Mouse (Mus musculus): Measurements from ENCODE around the gene Trim47.

Gene Trim47

DNA sequence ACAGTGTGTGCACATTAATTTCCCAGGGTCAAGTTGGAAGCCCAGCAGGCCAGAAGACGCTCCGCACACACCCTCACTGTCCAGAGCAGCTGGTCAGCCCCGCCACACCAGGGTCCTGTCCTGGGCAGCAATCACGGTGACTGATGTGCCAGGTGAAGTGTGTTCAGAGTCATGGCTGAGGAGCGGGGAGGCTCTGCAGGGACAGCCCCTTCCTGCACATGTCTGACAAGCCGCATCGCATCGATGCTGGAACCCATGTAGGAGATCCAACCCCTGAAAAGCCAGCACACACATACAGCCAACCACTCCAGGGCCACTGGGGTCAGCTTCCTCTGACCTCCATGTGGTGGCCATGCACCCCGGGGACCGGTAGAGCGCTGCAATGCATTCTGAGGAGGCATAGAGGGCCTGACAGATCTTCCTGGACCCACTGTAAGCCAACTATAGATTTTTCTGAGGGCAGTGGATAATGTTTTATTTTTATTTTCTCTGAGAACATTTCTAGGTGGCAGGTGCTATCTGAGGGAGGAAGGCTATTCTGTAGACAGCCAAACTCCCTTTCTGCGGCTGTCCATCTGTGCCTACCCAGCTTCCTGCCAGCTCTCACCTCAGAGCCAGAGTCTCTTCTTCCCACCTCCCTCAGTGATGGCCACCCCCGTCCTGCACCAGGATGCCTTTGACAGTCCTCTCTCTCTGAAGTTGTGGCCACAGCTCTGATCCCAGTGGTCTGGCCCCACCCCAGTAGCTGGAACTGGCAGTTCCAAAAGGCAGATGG, 65.2 kb downstream of the Trim47 start:
- no peak for DNase-seq

DNA sequence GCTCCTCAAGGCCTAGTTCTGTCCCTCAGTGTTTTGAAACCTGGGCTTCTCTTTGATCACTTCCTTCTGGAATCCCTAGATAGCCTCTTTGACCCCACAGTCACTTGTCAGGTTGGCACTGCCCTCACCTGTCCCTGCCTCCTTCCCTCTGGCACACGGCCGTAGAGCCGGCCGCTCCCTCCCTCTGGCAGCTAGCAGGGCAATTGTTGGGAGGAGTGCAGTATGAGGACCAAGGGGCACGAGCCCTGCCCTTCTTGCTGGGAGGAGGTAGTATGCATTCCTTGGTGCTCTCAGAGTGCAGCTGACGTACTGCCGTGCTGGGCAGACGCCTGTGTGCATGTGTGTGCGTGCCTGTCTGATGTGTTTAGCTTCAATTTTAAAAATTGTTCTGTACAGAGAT, 66.4 kb downstream of the Trim47 start:
- DNase-seq: no peak

DNA sequence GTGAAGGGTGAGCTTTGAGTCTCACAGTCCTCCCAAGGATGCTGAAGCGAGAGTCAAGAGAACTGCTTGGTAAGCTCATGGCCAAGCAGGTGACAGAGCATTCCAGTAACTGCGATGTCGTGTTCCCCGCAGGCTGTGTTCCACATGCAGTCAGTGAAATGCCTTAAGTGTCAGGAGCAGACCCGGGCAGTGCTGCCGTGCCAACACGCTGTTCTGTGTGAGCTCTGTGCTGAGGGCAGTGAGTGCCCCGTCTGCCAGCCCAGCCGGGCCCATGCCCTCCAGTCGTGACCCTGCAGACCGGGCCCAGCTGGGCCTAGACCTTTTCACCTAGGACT, 67.4 kb downstream of the Trim47 start:
- DNase-seq: no peak

DNA sequence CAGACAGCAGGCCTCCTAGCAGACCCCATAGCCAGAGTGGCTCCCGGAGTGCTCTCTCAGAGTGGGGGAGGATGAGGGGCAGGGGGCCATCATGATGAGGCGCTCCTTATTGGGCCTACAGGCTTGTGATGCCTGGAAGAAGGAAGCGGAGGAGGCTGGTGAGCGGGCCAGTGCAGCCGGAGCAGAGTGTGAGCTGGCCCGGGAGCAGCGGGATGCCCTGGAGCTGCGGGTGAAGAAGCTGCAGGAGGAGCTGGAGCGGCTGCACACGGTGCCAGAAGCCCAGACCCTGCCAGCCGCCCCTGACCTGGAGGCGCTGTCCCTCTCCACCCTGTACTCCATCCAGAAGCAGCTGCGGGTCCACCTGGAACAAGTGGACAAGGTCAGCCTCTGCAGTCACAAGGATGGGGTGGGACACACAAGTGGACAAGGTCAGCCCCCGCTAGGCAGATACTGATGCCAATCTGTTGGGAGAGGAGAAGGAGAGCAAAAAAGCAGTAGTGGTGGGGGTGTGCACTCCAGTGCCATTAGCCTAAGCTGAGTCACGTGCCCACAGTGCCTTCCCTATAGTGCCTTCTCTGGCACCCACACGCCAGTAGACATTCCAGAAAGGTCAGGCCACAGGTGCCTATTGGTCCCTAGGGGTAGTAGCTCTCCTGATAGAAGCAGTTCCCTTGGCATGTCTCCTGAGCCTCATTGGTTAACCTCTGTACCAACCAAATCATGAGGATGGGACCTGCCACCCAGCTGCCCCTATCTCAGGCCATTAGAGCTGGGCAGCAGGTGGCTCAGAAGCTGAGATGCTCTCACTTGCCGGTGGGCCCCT, 67.9 kb downstream of the Trim47 start:
- DNase-seq: no peak

DNA sequence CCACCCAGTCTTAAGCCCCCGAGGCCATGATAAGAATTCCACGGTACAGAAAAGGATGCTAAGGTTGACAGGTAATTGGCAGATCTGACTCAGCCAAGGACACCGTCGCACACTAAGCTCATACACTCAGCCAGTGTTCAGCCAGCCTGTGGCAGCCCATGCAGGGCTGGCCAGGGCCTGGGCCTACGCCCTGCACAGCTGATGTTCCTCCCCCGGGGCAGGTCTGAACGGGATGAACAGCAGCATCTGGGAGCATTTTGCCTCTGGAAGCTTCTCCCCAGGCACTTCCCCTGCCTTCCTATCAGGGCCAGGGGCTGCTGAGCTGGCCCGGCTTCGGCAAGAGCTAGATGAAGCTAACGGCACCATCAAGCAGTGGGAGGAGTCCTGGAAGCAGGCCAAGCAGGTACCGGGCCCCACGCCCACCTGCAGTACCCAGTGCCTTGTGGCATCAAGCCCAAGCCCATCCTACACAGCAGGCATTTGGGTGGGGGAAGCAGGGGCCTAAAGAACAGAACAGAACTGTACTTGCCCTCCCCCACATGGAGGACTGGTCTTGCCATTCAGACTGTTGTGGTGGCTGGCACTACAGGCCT, 68.9 kb downstream of the Trim47 start:
- no peak for DNase-seq

DNA sequence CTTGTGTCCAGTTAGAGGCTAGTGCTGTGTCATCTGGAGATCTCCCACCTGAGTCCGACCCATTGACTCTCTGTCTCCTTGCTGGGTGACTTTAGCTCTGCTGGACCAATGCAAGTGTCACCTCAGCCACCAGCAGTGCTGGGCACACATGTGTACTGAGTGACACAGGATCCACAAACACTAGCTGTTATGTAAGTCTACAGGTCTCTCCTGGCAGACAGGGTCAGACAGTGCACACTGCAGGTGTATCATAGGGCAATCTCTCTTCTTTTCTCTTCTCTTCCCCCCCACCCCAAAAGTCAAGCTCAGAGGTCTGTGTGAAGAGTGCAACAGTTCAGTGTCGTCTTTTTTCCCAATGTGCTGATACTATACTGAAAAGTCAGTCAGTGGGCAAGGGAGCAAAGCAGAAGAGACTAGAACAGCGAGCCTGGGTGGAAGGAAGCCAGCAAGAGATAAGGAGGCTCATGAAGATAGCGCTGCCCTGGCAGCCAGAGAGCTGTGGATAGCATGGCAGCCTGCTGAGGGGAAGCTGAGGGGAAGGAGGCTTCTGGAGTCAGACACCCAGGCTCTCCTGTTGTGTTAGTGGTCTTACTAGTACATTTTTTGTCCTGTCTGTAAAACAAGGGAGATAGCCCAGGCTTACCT, 69.7 kb downstream of the Trim47 start:
- DNase-seq: no peak

DNA sequence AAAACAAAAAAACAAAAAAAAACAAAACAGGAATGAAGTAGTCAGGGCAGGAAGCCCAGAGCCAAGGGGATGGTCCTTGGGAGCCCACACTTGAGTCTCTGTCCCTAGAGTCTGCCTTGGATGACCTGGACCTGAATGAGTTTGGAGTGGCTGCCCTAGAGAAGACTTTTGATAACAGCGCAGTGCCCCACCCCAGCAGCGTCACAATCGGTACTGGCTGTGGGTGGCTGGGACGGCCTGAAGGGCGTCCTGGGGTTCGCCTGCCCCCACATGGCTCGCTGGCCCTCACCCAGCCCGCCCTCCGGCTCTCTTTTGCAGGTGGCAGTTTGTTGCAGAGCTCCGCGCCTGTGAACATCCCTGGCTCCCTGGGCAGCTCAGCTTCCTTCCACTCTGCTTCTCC, 71.1 kb downstream of the Trim47 start:
- DNase-seq: no peak
